Mouse (Mus musculus): ENCODE data around the gene Slc9a3r2.

The Slc9a3r2 gene

DNA sequence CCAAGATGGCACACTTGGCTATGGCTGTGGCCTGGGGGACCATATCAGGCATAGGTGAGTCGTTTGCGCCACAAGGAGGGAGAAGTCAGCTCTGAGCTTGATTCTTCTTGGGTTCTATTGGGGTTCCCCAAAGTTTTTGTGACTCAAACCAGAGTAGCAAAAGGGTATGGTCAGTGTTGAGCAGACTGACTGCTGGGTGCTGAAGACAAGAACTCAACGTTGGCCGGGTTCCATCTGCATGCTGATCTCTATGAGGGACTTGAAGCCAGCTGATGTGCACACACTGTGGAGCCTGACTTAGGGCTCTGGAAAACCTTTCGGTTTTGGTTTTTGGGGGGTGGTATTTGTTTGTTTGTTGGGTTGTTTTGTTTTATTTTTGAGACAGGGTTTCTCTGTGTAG is 14.4 kb downstream of the Slc9a3r2 start:
- peak in 1 of 2 experiments; percentile 43 for DNase-seq

DNA sequence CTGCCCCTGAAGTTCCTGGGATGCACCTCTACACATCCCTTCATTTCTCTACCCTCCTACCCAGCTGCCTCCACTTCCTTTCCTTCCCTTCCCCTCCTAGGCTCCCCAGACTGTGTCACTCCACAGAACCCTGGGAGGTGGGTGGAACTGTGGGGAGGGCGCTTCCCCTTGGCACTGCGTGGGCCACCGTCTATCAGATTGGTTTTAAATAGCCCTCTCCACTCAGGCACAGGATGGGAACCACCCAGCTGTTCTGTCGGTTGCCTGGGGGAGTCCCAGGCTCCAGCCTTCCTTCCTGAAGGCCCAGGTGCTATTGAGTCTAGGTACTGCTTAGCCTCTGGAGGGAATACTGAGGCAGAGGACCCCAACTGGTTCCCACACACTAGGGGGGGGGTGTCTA is 15.1 kb downstream of the Slc9a3r2 start:
- DNase-seq, result peak; percentile 58 to 81

DNA sequence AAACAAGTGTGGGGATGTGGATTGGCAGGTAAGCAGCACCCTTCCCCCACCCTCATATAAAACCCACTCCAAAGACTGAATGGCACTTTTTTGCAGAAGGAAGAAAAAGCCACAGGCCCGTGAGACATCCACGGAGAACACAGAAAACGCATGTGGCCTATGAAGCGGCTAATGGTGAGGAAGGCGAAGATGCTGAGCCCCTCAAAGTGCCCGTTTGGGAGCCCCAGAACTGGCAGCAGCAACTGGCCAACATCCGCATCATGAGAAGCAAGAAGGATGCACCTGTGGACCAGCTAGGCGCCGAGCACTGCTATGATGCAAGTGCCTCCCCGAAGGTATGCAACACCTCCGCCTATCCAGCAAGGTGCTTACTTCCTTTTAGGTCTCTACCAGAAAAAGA is 16.3 kb downstream of the Slc9a3r2 start:
- DNase-seq, result no peak

DNA sequence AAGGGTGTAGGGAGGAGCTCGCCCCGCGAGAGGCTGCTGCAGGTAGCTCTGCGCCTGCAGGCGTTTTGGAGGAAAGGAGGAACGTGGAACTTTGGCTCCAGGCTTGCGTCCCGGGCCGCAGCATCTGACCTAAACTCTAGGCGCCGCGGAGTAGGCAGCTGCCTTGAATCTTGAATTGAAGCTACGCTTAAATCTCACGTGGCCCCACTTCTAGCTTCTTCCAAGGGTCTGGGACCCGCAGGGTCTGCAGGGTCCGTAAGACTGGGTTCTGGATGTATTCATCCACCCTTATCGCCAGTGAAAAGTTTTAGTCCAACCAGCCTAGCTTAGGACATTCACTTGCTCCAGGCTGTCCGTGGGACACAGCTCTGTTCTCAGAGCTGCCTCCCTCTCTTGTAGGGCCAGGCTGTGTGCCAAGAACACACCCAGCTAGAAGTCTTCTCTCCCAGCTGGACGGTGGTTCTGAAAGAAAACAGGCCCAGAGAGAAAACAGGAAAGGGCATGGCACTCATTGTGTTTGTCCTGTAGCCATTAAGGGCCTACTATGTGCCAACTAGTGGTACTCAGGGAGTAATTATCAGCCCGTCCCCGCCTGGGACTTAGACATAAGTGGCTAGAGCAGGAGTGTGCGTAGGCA is 17.2 kb downstream of the Slc9a3r2 start:
- DNase-seq, result peak; percentile 79 to 89

DNA sequence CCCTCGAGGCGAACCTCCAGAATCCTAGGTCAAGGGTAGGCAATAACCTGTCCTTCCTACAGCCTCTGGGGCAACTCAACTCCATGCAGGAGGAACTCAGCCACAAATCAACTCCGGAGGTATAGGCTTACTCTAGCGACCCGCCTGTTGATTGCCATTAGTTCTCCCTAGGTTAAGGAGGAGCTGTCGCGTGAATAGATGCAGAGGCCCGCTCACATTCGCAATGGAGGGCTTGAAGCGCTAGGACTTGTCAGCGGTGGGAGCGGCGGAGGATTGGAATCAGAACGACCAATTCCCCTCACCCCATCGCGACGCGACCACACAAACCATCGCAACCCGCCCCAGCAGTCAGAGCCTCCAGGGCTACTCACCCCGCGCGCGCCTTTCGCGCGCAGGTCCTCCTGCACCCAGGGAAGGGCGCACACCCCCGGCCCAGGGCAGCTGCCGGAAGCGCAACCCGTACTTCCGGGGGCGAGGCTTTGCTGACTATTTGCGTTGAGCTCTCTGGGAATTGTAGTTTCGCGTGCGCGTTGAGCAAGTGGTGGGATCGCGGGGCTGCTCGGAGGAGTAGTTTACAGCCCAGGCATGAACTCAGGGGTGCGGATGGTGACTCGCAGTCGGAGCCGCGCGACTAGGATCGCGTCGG is 17.8 kb downstream of the Slc9a3r2 start, which contains the start of the genes Tsc2 and Nthl1:
Gene Tsc2 (minus strand): TSS at position 464 of the 646 bp plus-strand sequence.
Gene Nthl1 (plus strand): TSS at position 514 of the 646 bp plus-strand sequence.
- DNase-seq, result peak; percentile 87 to 93

DNA sequence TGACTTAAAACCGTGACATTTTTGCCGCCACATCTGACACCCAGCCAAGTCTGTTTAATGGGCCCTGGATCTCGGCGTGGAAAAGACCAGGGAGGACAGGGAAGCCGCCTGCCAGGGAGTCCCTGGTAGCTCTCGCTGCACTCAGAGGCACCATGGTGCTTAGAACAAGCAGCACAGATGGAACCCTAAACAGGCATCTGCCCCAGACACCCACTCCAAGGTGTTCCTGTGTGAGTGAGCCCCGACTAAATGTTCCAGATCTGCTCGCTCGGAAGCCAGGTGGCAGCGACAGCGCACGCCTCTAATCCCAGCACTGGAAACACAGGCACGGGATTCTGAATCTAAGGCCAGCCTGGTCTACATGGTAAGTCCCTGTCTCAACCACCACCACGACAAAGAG is 20.1 kb downstream of the Slc9a3r2 start:
- DNase-seq, result no peak

DNA sequence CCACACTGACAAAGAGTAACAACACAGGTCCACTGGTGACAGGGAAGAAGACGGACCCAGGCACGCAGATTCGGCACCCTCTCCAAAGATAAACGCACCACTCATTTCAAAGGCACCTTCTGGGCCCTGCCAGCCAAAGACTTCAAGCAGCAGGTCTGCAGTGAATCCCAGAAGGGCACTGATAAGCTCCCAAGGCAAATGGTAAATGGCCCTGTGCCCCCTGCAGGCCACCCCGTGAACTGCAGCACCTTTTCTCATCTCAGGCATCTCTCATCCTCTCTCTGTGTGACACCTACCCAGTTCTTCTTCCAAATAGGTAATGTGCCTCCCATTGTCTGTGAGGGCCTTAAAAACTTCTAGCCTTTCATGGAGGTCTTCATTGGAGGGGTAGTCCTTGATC is 21.5 kb downstream of the Slc9a3r2 start:
- peak; percentile 74 to 86 for DNase-seq

DNA sequence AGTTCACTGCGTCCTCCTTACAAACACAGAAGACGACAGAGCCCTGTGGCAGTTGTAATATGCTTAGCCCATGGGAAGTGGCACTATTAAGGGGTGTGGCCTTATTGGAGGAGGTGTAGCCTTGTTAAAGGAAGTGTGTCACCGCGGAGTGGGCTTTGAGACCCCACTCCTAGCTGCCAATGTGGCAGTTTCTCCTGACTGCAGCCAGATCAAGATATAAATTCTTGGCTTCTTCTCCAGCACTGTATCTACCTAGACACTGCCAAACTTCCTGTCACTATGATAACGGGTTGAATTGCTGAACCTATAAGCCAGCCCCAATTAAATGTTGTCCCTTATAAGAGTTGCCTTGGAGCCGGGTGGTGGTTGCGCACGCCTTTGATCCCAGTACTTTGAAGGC is 24.7 kb downstream of the Slc9a3r2 start:
- no peak for DNase-seq

DNA sequence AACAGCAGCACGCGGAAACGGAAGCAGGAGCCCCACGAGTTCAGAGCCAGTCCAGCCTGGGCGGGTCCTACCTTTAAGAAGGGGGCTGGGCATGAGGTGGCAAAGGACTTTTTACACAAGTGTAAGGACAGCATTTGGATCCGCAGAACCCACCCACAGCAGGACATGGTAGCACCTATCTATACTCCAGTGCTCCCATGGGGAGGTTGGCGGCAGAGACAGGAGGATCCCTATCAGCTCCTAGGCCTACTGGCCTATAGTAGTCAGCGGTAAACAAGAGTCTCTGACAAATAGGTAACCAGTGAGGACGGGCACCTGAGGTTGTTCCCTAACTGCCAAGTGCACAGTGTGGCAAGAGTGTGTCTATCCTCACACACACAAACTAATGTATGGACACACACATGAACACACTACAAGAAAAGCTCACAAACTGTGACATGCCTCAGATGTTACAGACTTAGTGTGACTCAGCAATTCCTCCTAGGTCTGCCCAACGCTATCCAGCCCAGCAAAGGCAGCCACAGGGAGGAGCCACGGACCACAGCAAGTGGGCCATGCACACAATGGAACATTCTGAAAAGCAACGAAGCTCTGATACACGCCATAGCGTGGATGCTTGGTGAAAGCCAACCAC is 32.4 kb downstream of the Slc9a3r2 start:
- peak in 1 of 2 experiments; percentile 28 for DNase-seq

DNA sequence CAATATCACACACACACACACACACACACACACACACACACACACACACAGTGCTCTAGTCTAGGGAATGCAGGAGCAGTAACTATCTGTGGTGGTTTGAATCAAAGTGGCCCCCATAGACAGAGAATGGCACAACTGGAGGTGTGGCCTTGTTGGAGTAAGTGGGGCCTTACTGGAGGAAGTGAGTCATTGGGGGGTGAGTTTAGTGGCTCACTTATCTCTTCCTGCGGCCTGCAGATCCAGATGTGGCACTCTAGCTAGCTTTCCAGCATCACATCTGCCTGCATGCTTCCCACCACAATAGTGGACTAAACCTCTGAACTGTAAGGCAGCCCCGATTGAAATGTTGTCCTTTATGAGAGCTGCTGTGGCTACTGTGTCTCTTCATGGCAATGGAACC is 39.4 kb downstream of the Slc9a3r2 start:
- no peak for DNase-seq

DNA sequence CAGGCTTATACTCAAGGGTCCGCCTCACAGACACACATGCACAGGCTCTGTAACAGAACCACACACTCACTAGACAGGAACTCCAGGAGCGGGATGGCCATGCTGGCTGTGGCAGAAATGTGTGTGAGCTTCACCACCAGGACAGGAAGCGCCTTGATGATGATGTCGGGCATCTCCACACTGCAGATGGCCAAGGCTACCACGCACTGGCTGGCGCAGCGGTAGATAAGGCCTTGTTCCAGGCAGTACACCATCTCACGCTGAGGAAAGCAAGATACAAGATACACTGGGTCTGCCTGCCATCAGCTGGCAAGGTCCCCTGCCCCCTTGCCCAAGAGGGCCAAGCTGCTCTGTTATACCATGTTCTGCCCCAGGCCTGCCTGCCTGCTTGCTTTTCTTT is 41.3 kb downstream of the Slc9a3r2 start:
- no peak for DNase-seq

DNA sequence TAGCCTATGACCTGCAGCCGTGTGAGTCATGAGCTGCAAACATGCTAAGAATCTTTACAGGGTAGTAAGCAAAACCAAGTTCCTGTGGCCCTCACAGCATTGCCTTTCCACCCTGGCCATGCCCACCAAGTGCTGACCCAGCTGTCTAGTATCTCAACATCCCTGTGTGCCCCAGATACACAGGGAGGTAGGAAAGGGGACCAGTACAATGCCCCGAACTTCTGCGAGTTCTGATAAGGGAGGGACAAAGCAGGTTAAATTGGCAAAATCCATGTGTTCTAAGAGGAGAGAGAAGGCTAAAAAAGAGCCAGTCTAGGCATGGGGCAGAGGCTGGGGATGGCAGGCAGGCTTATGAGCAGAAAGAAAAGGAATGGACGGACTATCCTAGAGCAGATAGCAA is 41.8 kb downstream of the Slc9a3r2 start:
- no peak for DNase-seq

DNA sequence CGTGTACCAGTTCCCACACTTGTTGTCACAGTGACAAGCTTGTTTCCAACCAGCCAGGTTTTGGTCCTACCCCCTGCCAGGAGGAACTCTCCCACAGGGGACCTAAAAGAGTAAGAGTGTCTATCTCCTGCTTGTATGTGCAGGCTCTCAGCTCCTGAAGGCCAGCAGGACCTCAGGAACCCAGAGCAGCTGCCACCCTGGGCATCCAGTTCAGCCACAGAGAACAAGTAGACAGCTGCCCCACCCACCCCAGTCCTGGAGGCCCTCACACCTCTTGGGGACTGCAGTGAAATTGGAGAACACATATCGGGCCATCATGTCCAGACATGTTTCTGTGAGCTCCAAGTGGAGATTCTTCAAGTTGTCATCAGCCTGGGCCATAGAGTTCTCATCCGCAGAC is 45.6 kb downstream of the Slc9a3r2 start:
- DNase-seq, result no peak

DNA sequence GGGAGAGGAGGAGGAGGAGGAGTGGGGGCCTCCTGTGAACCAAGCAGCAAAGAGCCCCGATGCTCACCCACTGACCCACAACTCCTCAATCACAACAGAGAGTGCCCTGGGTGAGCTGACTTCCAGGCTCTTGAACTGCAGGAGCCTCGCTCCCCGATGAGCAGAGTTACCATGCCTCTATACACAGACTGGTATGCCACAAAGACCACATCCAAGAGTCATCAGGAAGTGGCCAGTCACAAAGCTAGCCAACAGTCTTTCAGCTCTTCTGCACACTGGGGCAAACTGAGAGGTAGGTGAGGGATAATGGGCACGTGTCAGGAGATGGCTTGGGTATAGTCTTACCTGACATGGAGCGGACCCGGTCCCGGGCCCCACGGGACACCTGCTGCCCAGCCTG is 46.2 kb downstream of the Slc9a3r2 start:
- no peak for DNase-seq

DNA sequence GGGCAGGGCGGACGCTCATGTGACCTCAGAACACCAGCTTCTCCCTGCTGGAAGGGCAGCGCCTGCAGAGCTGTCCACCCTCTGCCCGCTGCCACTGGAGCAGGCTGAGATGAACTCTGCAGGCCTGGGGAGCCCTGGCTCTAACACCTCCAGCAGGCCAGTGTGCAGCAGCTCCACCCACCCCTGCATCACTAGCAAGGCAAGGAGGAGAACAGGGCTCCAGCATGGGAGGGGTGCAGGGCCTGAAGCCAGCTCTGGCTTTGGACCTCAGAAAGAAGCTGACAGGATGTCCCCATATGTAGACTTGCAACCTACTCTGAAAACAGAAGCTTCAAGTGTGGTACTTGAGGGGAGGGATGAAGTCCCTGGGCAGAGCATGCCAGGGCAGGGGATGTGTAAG is 49.6 kb downstream of the Slc9a3r2 start:
- no peak for DNase-seq

DNA sequence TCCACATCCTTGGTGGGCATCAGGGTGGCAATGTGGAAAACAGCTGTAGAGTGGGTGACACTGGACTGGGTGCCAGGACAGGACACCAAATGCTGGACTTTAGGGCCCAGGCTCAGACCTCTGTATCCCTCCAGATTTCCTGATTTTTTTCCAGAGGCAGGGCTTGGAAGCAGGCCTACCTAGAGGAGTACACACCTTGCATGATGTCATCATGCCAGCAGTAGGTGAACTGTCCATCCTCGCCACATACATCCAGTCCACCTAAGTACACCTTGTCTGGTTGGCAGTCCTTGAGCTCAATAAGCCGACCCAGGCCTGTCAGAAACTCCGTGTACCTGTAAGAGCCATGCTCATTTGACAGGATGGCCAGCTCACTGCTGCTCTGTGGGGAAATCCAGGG is 52.1 kb downstream of the Slc9a3r2 start:
- DNase-seq, result no peak

DNA sequence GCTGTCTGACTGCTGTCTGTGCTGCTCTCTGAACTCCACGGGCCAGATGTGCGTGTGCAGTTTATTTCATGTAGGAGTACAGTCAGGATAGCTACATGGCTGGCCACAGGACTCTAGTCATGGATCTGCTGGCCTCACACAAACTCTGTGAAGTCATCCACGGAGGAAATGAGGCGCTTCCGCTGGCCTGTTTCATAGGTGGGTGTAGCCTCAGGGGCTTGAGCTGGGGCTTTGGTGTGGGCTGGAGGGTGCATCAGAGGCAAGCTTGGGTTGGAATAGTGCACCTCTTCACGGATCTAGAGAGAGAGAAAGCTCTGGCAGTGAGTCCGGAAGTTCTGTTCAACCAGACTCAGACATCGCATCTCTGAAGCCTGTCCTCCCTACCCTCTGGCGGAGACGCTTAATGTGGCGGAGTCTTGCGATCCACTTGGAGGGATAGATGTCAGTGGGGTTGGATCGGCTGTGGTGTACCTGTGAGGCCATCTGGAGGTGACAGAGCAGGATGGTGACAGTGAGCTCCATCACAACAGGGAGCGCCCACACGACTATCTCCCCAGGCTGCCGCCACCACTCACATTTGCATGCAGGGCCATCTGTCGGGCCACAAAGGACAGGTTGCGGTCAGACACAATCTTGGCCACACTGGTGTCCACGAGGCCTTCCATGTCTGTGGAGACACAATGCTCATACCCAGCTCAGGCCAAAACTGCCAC is 53.5 kb downstream of the Slc9a3r2 start:
- DNase-seq, result no peak

DNA sequence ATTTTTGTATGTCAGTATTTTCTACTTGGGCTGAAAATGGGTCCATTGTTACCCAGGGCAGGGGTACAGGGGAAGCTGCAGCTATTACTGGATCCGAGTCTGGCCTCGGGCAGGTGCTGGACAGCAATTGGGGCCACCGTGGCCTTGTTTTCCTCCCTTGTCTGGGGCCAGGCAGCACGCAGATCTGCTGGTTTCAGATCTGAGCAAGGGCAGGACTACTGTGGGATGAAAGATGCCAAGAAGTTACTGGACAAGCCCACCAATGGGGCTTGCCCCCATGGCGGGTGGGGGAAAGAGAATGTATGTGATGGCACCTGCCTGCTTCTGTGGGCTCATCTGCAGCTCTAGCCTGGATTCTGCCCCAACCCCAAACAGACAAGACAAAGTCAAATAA is 54.1 kb downstream of the Slc9a3r2 start:
- DNase-seq, result no peak

DNA sequence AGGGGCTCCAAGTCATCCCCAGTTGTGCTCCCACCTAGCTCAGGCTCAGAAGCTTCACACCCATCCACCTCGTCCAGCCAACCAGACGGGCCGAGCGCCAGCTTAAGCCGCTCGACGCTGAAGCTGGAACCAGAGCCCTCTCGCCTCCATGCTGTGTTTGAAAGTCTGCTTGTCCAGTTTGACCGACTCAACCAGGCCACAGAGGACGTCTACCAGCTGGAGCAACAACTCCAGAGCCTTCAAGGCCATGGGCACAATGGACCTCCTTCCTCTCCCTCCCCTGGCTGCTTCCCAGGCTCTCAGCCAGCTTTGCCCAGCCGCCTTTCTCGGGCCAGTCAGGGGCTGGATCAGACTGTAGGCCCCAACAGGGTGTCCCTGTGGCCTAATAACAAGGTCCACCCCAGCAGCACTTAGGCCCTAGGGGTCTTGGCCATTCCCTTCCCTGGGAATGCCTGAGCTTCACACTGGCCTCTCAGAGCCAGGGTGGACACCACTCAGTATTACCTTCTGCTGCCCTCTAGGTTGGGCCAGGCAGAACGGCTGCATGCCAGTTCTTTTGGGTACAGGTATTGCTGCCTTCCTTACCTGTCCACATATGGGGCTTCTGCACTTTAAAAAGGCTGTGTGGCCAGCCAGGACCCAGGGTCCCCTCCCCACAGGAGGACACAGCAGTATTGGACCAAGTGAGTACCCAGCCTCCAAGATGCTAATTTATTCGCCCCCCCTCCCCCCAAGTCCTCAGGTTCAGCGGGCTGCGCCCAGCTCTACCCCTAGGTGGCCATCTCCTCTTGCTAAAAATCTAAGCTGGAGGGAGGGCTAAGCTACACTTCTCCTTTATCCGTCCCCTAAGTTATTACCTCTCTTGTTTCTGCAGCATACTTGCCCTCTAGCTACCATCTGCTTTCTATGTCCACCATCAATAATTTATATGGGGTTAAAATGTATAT is 54.7 kb downstream of the Slc9a3r2 start:
- DNase-seq, result no peak

DNA sequence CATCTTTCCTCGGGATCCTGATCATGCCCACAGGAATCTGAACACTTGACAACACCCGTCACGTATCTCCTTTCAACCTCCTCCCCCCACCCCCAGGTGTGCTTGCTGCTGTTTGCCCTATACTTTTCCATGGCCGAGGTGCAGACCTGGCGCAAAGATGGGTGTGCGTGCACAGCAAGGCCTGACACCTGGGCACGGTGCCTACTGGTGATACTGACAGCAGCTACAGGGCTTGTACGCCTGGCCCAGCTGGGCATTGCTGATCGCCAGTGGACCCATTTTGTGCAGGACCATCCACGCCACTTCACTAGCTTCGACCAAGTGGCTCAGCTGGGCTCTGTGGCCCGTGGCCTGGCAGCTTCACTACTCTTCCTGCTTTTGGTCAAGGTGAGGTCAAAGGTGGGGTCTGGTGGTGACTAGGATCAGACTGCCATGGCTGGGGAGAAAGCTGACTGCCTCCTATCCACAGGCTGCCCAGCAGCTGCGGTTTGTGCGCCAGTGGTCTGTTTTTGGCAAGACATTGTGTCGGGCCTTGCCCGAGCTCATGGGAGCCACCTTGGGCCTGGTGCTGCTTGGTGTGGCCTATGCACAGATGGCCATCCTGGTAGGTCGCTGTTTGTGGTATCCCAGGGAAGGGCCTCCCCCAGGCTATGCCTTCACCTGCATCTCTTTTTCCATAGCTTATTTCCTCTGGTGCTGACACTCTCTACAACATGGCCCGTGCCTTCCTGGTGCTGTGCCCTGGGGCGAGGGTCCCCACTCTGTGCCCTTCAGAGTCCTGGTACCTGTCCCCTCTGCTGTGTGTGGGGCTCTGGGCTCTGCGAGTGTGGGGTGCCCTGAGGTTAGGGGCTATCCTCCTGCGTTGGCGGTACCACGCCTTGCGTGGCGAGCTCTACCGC is 55.9 kb downstream of the Slc9a3r2 start:
- DNase-seq, result no peak

DNA sequence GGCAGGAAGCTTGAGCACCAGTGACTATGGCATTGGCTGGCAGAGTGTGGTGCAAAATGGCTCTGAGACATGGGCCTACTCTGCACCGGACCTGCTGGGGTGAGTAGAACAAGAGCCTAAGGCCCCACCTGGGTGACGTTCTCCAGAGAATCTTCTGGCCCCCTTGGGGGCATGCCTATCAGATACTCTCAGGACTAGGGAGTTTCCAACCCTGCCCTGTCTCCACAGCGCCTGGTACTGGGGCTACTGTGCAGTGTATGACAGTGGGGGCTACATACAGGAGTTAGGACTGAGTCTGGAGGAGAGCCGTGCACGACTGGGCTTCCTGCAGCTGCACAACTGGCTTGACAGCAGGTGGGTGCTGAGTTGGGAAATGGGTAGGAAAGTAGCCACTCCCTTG is 56.9 kb downstream of the Slc9a3r2 start:
- DNase-seq, result no peak
